Mouse (Mus musculus) testis, adult 2 months (tissue): ENCODE measurements around the gene Polr2e. TPM values are rescaled to one million over a fixed set of nuclear protein-coding genes. Genes with fewer than 3 reads are reported as not detected.

Experiments used
- H3K27ac ChIP-seq: fragments of 200-500 bp; 2 replicates; pipeline ENCODE4 v1.5.1; 2012; ENCODE audit warnings: low read depth, low read length; ENCODE audit not compliant: control insufficient read depth, insufficient read depth
- H3K27me3 ChIP-seq: fragments of 200-500 bp; 2 replicates; pipeline ENCODE4 v1.6.1; 2012; ENCODE audit warnings: mild to moderate bottlenecking, low read length, moderate library complexity; ENCODE audit not compliant: control insufficient read depth, insufficient read depth
- H3K36me3 ChIP-seq: fragments of 200-500 bp; 2 replicates; pipeline ENCODE4 v1.6.1; 2012; ENCODE audit warnings: mild to moderate bottlenecking, low read length; ENCODE audit not compliant: control insufficient read depth, insufficient read depth
- H3K4me1 ChIP-seq: fragments of 200-500 bp; 2 replicates; pipeline ENCODE4 v1.6.1; 2012; ENCODE audit warnings: low read length; ENCODE audit not compliant: control insufficient read depth, insufficient read depth
- H3K4me3 ChIP-seq: fragments of 200-500 bp; 2 replicates; pipeline ENCODE4 v1.5.1; 2012; ENCODE audit warnings: low read depth, mild to moderate bottlenecking, low read length, moderate library complexity, mixed read lengths; ENCODE audit not compliant: control insufficient read depth
- CTCF ChIP-seq: fragments of 200-500 bp; IDR thresholded peaks from 2 replicates; pipeline ENCODE4 v1.5.1; 2012; ENCODE audit warnings: low read depth, mild to moderate bottlenecking, inconsistent platforms, low read length, moderate library complexity; ENCODE audit not compliant: control insufficient read depth, insufficient read depth, insufficient replicate concordance
- POLR2A ChIP-seq: fragments of 200-500 bp; IDR thresholded peaks from 2 replicates; pipeline ENCODE4 v1.6.1; 2012; ENCODE audit warnings: low read depth, mild to moderate bottlenecking, inconsistent platforms, low read length, moderate library complexity; ENCODE audit not compliant: control insufficient read depth
- polyA plus RNA-seq: library from polyadenylated mRNA; depleted of rRNA; stranded (reverse); fragments of >200 nt; gene quantifications from 2 replicates; pipeline ENCODE4 v1.2.3, GENCODE M21; 2012

Gene Polr2e
- polyA plus RNA-seq, 1 experiment = 104 TPM

GRCm38 (mm10) chr10:80078366-80078765 is 38.8 kb upstream of the Polr2e start:
- Histone ChIP-seq H3K27ac (no peak overlapping the region), H3K4me3 (no peak overlapping the region), H3K4me1 (no peaks in the 10 kb centered on the region; the same call in 1 of the 2 replicates), H3K27me3 (no peaks in the 10 kb centered on the region), H3K36me3 (no peaks in the 10 kb centered on the region)
- no peak for TF ChIP-seq CTCF
- TF ChIP-seq POLR2A = no peak

- H3K36me3 ChIP-seq = no peaks in the 10 kb centered on the region
Observed at GRCm38 (mm10) chr10:80077312-80077711, 37.7 kb upstream of the Polr2e start.

GRCm38 (mm10) chr10:80076386-80076785 is 36.8 kb upstream of the Polr2e start:
- Histone ChIP-seq H3K27me3 (no peaks in the 10 kb centered on the region), H3K27ac (no peak overlapping the region), H3K36me3 (no peaks in the 10 kb centered on the region), H3K4me1 (peaks cover 6% of the 10 kb centered on the region; the same call in 1 of the 2 replicates), H3K4me3 (no peak overlapping the region)
- TF ChIP-seq POLR2A (no peak), CTCF (no peak)

More at GRCm38 (mm10) chr10:80077312-80077711, 37.7 kb upstream of the Polr2e start:
- Histone ChIP-seq H3K27me3 (no peaks in the 10 kb centered on the region), H3K4me3 (no peak overlapping the region), H3K27ac (no peak overlapping the region), H3K4me1 (peaks cover 3% of the 10 kb centered on the region; the same call in 1 of the 2 replicates)
- TF ChIP-seq POLR2A (no peak), CTCF (no peak)

GRCm38 (mm10) chr10:80075924-80076323 is 36.3 kb upstream of the Polr2e start:
- Histone ChIP-seq H3K27ac (no peak overlapping the region), H3K27me3 (no peaks in the 10 kb centered on the region), H3K36me3 (no peaks in the 10 kb centered on the region), H3K4me1 (peaks cover 6% of the 10 kb centered on the region; the same call in 1 of the 2 replicates), H3K4me3 (no peak overlapping the region)
- TF ChIP-seq CTCF (no peak), POLR2A (no peak)

- Histone ChIP-seq H3K27ac (no peak overlapping the region), H3K4me1 (peaks cover 11% of the 10 kb centered on the region; the same call in 1 of the 2 replicates), H3K36me3 (no peaks in the 10 kb centered on the region), H3K27me3 (no peaks in the 10 kb centered on the region), H3K4me3 (no peak overlapping the region)
- TF ChIP-seq POLR2A (no peak), CTCF (no peak)
Observed at GRCm38 (mm10) chr10:80074813-80075601, 35.4 kb upstream of the Polr2e start.

GRCm38 (mm10) chr10:80072623-80073489 is 33.3 kb upstream of the Polr2e start:
- Histone ChIP-seq H3K27me3 (no peaks in the 10 kb centered on the region), H3K4me3 (peak overlapping the region; percentile 3; the same call in 1 of the 2 replicates), H3K36me3 (no peaks in the 10 kb centered on the region), H3K27ac (no peak overlapping the region), H3K4me1 (peaks cover 13% of the 10 kb centered on the region)
- TF ChIP-seq POLR2A = no peak
- TF ChIP-seq CTCF = no peak

GRCm38 (mm10) chr10:80071516-80071900 is 31.9 kb upstream of the Polr2e start:
- Histone ChIP-seq H3K36me3 (no peaks in the 10 kb centered on the region), H3K4me3 (no peak overlapping the region), H3K4me1 (peaks cover 13% of the 10 kb centered on the region), H3K27ac (peak overlapping the region; percentile 43; the same call in 1 of the 2 replicates), H3K27me3 (no peaks in the 10 kb centered on the region)
- TF ChIP-seq POLR2A (no peak), CTCF (no peak)
